Mouse (Mus musculus): ENCODE measurements around the gene Crtac1.
A peak's percentile ranks its signal among the peaks of the same experiment; 100 is the strongest.

Crtac1 gene

DNA sequence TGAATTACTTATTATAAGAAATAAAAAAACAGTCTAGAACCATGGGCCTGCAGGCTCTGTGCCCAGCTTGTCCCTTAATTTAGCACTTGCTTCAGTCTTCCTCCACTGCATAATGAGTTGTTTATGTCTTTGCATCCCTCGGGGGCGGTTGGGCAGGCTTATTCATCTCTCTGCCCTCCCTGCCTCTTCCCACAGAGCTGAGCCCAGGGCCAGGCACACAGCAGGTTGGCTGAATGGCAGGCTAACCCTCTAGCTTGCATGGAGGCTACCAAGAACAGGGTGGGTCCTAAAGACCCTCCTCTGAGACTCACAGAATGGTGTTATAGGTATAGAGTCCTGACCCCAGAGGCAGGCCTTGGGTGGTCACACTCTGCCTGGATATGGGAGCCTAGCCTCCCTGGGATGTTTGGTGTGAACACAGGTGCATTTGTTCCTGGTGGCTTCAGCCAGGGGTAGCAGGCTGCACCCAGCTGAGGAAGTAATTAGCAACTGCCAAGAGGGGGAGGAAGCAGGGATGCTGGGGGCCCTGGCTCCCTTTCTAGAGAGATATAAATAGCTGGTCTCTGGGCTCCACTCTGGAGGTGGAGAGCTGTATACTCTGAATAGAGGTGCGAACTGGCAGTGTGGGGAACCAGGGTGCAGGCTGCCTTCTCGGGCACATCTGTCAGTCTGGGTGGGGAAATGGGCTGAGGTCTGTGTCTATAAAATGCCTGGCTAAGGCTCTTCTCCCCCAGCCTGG lies 193.8 kb downstream of the Crtac1 start:
- peak; percentile 42 for DNase-seq (ENCODE audit: low spot score)

Data from left cerebral cortex, adult 11 months (tissue).